Mouse (Mus musculus) hindbrain, embryonic 11.5 days (tissue): ENCODE results near the gene Mrps24. TPM values are rescaled to one million over a fixed set of nuclear protein-coding genes. Genes with fewer than 3 reads are reported as not detected.

Experiments used
- ATAC-seq: fragments of 200-750 bp; cut with Nextera tagmentation; 2 replicates; pipeline ENCODE4 v1.8.0; 2017; ENCODE audit warnings: mild to moderate bottlenecking, moderate TSS enrichment, moderate library complexity; ENCODE audit not compliant: low FRiP score
- DNase-seq: peaks from one replicate; pipeline ENCODE4 v3.0.0-alpha.2; 2015; ENCODE audit warnings: low spot score
- H3K27ac ChIP-seq: fragments of 300-500 bp; sonication (generic); 2 replicates; pipeline ENCODE4 v1.5.1; 2014; ENCODE audit warnings: mild to moderate bottlenecking, low read depth, low read length
- H3K27me3 ChIP-seq: fragments of 300-500 bp; sonication (generic); 2 replicates; pipeline ENCODE4 v1.6.1; 2014; ENCODE audit warnings: mild to moderate bottlenecking, low read length, moderate library complexity, mixed read lengths; ENCODE audit not compliant: control insufficient read depth, insufficient read depth
- H3K36me3 ChIP-seq: fragments of 300-500 bp; sonication (generic); 2 replicates; pipeline ENCODE4 v1.6.1; 2014; ENCODE audit warnings: mild to moderate bottlenecking, low read length, moderate library complexity, mixed read lengths; ENCODE audit not compliant: control insufficient read depth, insufficient read depth
- H3K4me1 ChIP-seq: fragments of 300-500 bp; sonication (generic); replicated peaks from 2 replicates; pipeline ENCODE4 v1.6.1; 2014; ENCODE audit warnings: low read length, mixed read lengths; ENCODE audit not compliant: control insufficient read depth, insufficient read depth
- H3K4me2 ChIP-seq: fragments of 300-500 bp; sonication (generic); replicated peaks from 2 replicates; pipeline ENCODE4 v1.6.1; 2014; ENCODE audit warnings: mild to moderate bottlenecking, low read depth, low read length
- H3K4me3 ChIP-seq: fragments of 300-500 bp; sonication (generic); 2 replicates; pipeline ENCODE4 v1.5.1; 2014; ENCODE audit warnings: low read depth, low read length
- H3K9ac ChIP-seq: fragments of 300-500 bp; sonication (generic); 2 replicates; pipeline ENCODE4 v1.6.1; 2014; ENCODE audit warnings: low read depth, low read length
- H3K9me3 ChIP-seq: fragments of 300-500 bp; sonication (generic); 2 replicates; pipeline ENCODE4 v1.6.1; 2016; ENCODE audit warnings: low read length; ENCODE audit not compliant: control insufficient read depth
- WGBS: fragments of 180-500 bp; shearing (Covaris S2); extraction: QIAGEN DNeasy Blood & Tissue Kit; methylation state at CpG from one replicate; pipeline ENCODE4 v1.1.7; 2014; 5-methylcytosine and 5-hydroxymethylcytosine counted together
- polyA plus RNA-seq: library from polyadenylated mRNA; unstranded; fragments of >200 nt; fragmentation: Nextera tagmentation; extraction: Ambion mirVana; gene quantifications from 2 replicates; pipeline ENCODE4 v1.2.1, GENCODE M21; 2014

The Mrps24 gene
- polyA plus RNA-seq, 1 experiment from 2014 or later, result 170 TPM

GRCm38 (mm10) chr11:5716246-5716645 is 766 bp upstream of the Mrps24 start:
- DNase-seq, result no peak
- H3K36me3 ChIP-seq, result no peaks in the 10 kb centered on the region
- H3K27ac ChIP-seq, result no peak overlapping the region
- no peaks in the 10 kb centered on the region for H3K9me3 ChIP-seq
- H3K4me3 ChIP-seq, result no peak overlapping the region
- H3K4me2 ChIP-seq, result no peak overlapping the region
- no peak for ATAC-seq
- no peaks in the 10 kb centered on the region for H3K27me3 ChIP-seq
- no peak overlapping the region for H3K9ac ChIP-seq
- 92% methylated on average over 11 of the region's 11 CpGs for WGBS
- H3K4me1 ChIP-seq, result no peaks in the 10 kb centered on the region

- H3K9me3 ChIP-seq, result no peaks in the 10 kb centered on the region
- no peak for DNase-seq
- no peak overlapping the region for H3K4me2 ChIP-seq
- H3K27me3 ChIP-seq, result no peaks in the 10 kb centered on the region
- H3K9ac ChIP-seq, result no peak overlapping the region
- no peaks in the 10 kb centered on the region for H3K4me1 ChIP-seq
- no peak for ATAC-seq
- no peak overlapping the region for H3K27ac ChIP-seq
- H3K36me3 ChIP-seq, result no peaks in the 10 kb centered on the region
- no peak overlapping the region for H3K4me3 ChIP-seq
- WGBS, result 86% methylated on average over 9 of the region's 9 CpGs
Measured at GRCm38 (mm10) chr11:5715179-5715578, 301 bp downstream of the Mrps24 start.

GRCm38 (mm10) chr11:5707530-5708353 is 7.7 kb downstream of the Mrps24 start:
- H3K9me3 ChIP-seq, result no peaks in the 10 kb centered on the region
- H3K9ac ChIP-seq, result peak overlapping the region; percentile 91
- WGBS, result 20% methylated on average over 45 of the region's 50 CpGs
- no peak overlapping the region for H3K27ac ChIP-seq
- DNase-seq (peak; percentile 95), ATAC-seq (peak; percentile 96)
- H3K4me1 ChIP-seq, result peaks cover 2% of the 10 kb centered on the region
- no peaks in the 10 kb centered on the region for H3K27me3 ChIP-seq
- peak overlapping the region; percentile 72 for H3K4me2 ChIP-seq
- no peaks in the 10 kb centered on the region for H3K36me3 ChIP-seq
- peak overlapping the region; percentile 97 for H3K4me3 ChIP-seq

- DNase-seq (no peak), ATAC-seq (peak; percentile 76)
- H3K27ac ChIP-seq, result no peak overlapping the region
- H3K4me1 ChIP-seq, result peaks cover 2% of the 10 kb centered on the region
- H3K9me3 ChIP-seq, result no peaks in the 10 kb centered on the region
- H3K4me2 ChIP-seq, result peak overlapping the region; percentile 72
- H3K9ac ChIP-seq, result peak overlapping the region; percentile 91
- no peaks in the 10 kb centered on the region for H3K27me3 ChIP-seq
- peak overlapping the region; percentile 97 for H3K4me3 ChIP-seq
- 2% methylated on average over 43 of the region's 43 CpGs for WGBS
- no peaks in the 10 kb centered on the region for H3K36me3 ChIP-seq
Measured at GRCm38 (mm10) chr11:5706874-5707529, 8.5 kb downstream of the Mrps24 start.

- H3K27me3 ChIP-seq, result no peaks in the 10 kb centered on the region
- DNase-seq (no peak), ATAC-seq (no peak)
- WGBS, result 97% methylated on average over 9 of the region's 9 CpGs
- H3K9ac ChIP-seq, result no peak overlapping the region
- no peak overlapping the region for H3K4me2 ChIP-seq
- H3K4me1 ChIP-seq, result peaks cover 2% of the 10 kb centered on the region
- no peaks in the 10 kb centered on the region for H3K36me3 ChIP-seq
- no peaks in the 10 kb centered on the region for H3K9me3 ChIP-seq
- H3K27ac ChIP-seq, result no peak overlapping the region
- no peak overlapping the region for H3K4me3 ChIP-seq
Measured at GRCm38 (mm10) chr11:5705972-5706371, 9.5 kb downstream of the Mrps24 start.

- no peak overlapping the region for H3K27ac ChIP-seq
- no peak overlapping the region for H3K4me3 ChIP-seq
- no peak overlapping the region for H3K4me2 ChIP-seq
- ATAC-seq, result no peak
- no peaks in the 10 kb centered on the region for H3K27me3 ChIP-seq
- no peak for DNase-seq
- WGBS, result 92% methylated on average over 1 of the region's 1 CpGs
- no peak overlapping the region for H3K9ac ChIP-seq
- H3K36me3 ChIP-seq, result no peaks in the 10 kb centered on the region
- H3K4me1 ChIP-seq, result peaks cover 2% of the 10 kb centered on the region
- H3K9me3 ChIP-seq, result no peaks in the 10 kb centered on the region
Measured at GRCm38 (mm10) chr11:5703341-5703740, 12.1 kb downstream of the Mrps24 start.

GRCm38 (mm10) chr11:5702957-5703332 is 12.5 kb downstream of the Mrps24 start:
- WGBS, result 91% methylated on average over 6 of the region's 6 CpGs
- DNase-seq (no peak), ATAC-seq (no peak)
- no peaks in the 10 kb centered on the region for H3K27me3 ChIP-seq
- no peaks in the 10 kb centered on the region for H3K9me3 ChIP-seq
- no peak overlapping the region for H3K4me3 ChIP-seq
- no peak overlapping the region for H3K9ac ChIP-seq
- H3K4me1 ChIP-seq, result peaks cover 2% of the 10 kb centered on the region
- no peaks in the 10 kb centered on the region for H3K36me3 ChIP-seq
- no peak overlapping the region for H3K27ac ChIP-seq
- H3K4me2 ChIP-seq, result no peak overlapping the region

- H3K36me3 ChIP-seq, result no peaks in the 10 kb centered on the region
- H3K4me2 ChIP-seq, result no peak overlapping the region
- DNase-seq, result no peak
- H3K4me3 ChIP-seq, result no peak overlapping the region
- no peaks in the 10 kb centered on the region for H3K9me3 ChIP-seq
- H3K9ac ChIP-seq, result no peak overlapping the region
- no peak for ATAC-seq
- no peaks in the 10 kb centered on the region for H3K27me3 ChIP-seq
- no peak overlapping the region for H3K27ac ChIP-seq
- peaks cover 2% of the 10 kb centered on the region for H3K4me1 ChIP-seq
- 90% methylated on average over 5 of the region's 5 CpGs for WGBS
Measured at GRCm38 (mm10) chr11:5702271-5702956, 13.1 kb downstream of the Mrps24 start.
